Mouse (Mus musculus): ENCODE results near the gene Gm20821.
"Not testable (repeated sequence)": the region's sequence is repeated elsewhere in the genome, so short reads cannot be mapped to it uniquely, and the experiment has no call there.

The Gm20821 gene

GRCm38 (mm10) chrY:9781504-9781903 is at the start of gene Gm20821:
Gene Gm20821, plus strand, starts transcription at chrY:9781804.
- not testable (repeated sequence) for TF ChIP-seq GATA4 (IDR thresholded peaks at IDR 0.05; ENCODE audit: insufficient replicate concordance, low read length)
